Mouse (Mus musculus): ENCODE results near the gene Ubash3a. TPM values are rescaled to one million over a fixed set of nuclear protein-coding genes. Genes with fewer than 3 reads are reported as not detected.

Ubash3a gene
- total RNA-seq, 2 experiments from 2014 or later: not detected

- no peak for DNase-seq (ENCODE audit: low spot score)
Measured at GRCm38 (mm10) chr17:31279541-31279940, 71.9 kb downstream of the Ubash3a start.

GRCm38 (mm10) chr17:31280269-31280668 lies 72.6 kb downstream of the Ubash3a start:
- DNase-seq (ENCODE audit: low spot score): no peak

- DNase-seq (ENCODE audit: low spot score): no peak
Measured at GRCm38 (mm10) chr17:31281830-31282686, 74.4 kb downstream of the Ubash3a start.

- DNase-seq (ENCODE audit: low spot score): no peak
Measured at GRCm38 (mm10) chr17:31282687-31283053, 75.0 kb downstream of the Ubash3a start.

GRCm38 (mm10) chr17:31285867-31286266 lies 78.2 kb downstream of the Ubash3a start:
- DNase-seq (ENCODE audit: low spot score): no peak

- no peak for DNase-seq (ENCODE audit: low spot score)
Measured at GRCm38 (mm10) chr17:31286492-31286891, 78.8 kb downstream of the Ubash3a start, which contains the start of gene Slc37a1. Gene Slc37a1 (plus strand): TSS chr17:31286792.

GRCm38 (mm10) chr17:31287216-31287615 lies 79.5 kb downstream of the Ubash3a start:
- no peak for DNase-seq (ENCODE audit: low spot score)

- no peak for DNase-seq (ENCODE audit: low spot score)
Measured at GRCm38 (mm10) chr17:31288999-31289726, 81.5 kb downstream of the Ubash3a start.

- DNase-seq (ENCODE audit: low spot score): no peak
Measured at GRCm38 (mm10) chr17:31290311-31290710, 82.6 kb downstream of the Ubash3a start.

- DNase-seq (ENCODE audit: low spot score): no peak
Measured at GRCm38 (mm10) chr17:31290859-31291258, 83.2 kb downstream of the Ubash3a start.

- no peak for DNase-seq (ENCODE audit: low spot score)
Measured at GRCm38 (mm10) chr17:31294363-31295214, 86.9 kb downstream of the Ubash3a start.

GRCm38 (mm10) chr17:31295215-31295891 lies 87.7 kb downstream of the Ubash3a start:
- no peak for DNase-seq (ENCODE audit: low spot score)

GRCm38 (mm10) chr17:31295892-31296781 lies 88.5 kb downstream of the Ubash3a start:
- DNase-seq (ENCODE audit: low spot score): peak; percentile 79

Other genes with a start within 250 kb of the Ubash3a start
- 1 to 10 TPM; 1.6 to 1.7 TPM for gene Abcg1, start 150.2 kb upstream of the Ubash3a start, total RNA-seq (2021)
- gene Tff3, start 78.2 kb upstream of the Ubash3a start, total RNA-seq (2021): not detected
- not detected for gene Tff2, start 63.6 kb upstream of the Ubash3a start, total RNA-seq (2021)
- gene Tff1, start 42.6 kb upstream of the Ubash3a start, total RNA-seq (2021): not detected
- not detected for gene Tmprss3, start 8.9 kb upstream of the Ubash3a start, total RNA-seq (2021)
- 10 to 100 TPM in 1 of 2 experiments, 1 to 10 TPM in 1; 2.4 to 11.6 TPM for gene Rsph1, start 69.5 kb downstream of the Ubash3a start, total RNA-seq (2021)
- gene Slc37a1, start 78.9 kb downstream of the Ubash3a start, total RNA-seq (2021): 1 to 10 TPM; 3.7 to 5.9 TPM
- gene Pde9a, start 178.3 kb downstream of the Ubash3a start, total RNA-seq (2021): 1 to 10 TPM in 1 of 2 experiments, under 1 TPM in 1; 1.00 to 1.6 TPM